Mouse (Mus musculus) kidney, postnatal 25 days (tissue): ENCODE results near the gene 2810004N23Rik.

Experiments
- DNase-seq, 2 experiments: peaks; one replicate each; pipeline ENCODE4 v3.0.0; 2021; ENCODE audit warnings: mixed read lengths in 2 of 2

Gene 2810004N23Rik

GRCm38 (mm10) chr8:124819612-124820115 lies 43.3 kb downstream of the 2810004N23Rik start:
- no peak for DNase-seq

GRCm38 (mm10) chr8:124817361-124817760 lies 45.6 kb downstream of the 2810004N23Rik start:
- DNase-seq: peak; percentile 19 to 55

GRCm38 (mm10) chr8:124816866-124817265 lies 46.1 kb downstream of the 2810004N23Rik start:
- DNase-seq: no peak

GRCm38 (mm10) chr8:124815870-124816269 lies 47.0 kb downstream of the 2810004N23Rik start:
- DNase-seq: no peak

- DNase-seq: no peak
Observed at GRCm38 (mm10) chr8:124813326-124813725, 49.6 kb downstream of the 2810004N23Rik start.

- DNase-seq: peak; percentile 70 to 80
Observed at GRCm38 (mm10) chr8:124810689-124811394, 52.1 kb downstream of the 2810004N23Rik start.

GRCm38 (mm10) chr8:124810056-124810610 lies 52.8 kb downstream of the 2810004N23Rik start:
- peak; percentile 54 to 62 for DNase-seq

GRCm38 (mm10) chr8:124809419-124809818 lies 53.5 kb downstream of the 2810004N23Rik start:
- no peak for DNase-seq

GRCm38 (mm10) chr8:124805990-124806389 lies 56.9 kb downstream of the 2810004N23Rik start:
- no peak for DNase-seq

GRCm38 (mm10) chr8:124803824-124804702 lies 58.9 kb downstream of the 2810004N23Rik start:
- no peak for DNase-seq

- DNase-seq: no peak
Observed at GRCm38 (mm10) chr8:124800542-124800941, 62.4 kb downstream of the 2810004N23Rik start.

GRCm38 (mm10) chr8:124795781-124796488 lies 67.0 kb downstream of the 2810004N23Rik start:
- DNase-seq: no peak

GRCm38 (mm10) chr8:124794486-124794780 lies 68.5 kb downstream of the 2810004N23Rik start:
- peak; percentile 32 to 52 for DNase-seq

GRCm38 (mm10) chr8:124793661-124794485 lies 69.0 kb downstream of the 2810004N23Rik start:
- no peak for DNase-seq

GRCm38 (mm10) chr8:124793172-124793651 lies 69.7 kb downstream of the 2810004N23Rik start:
- peak; percentile 92 to 94 for DNase-seq

GRCm38 (mm10) chr8:124792708-124793107 lies 70.2 kb downstream of the 2810004N23Rik start, which contains the start of gene Trim67:
Trim67 (plus strand) TSS chr8:124793092.
- peak; percentile 32 to 55 for DNase-seq

GRCm38 (mm10) chr8:124792186-124792585 lies 70.7 kb downstream of the 2810004N23Rik start:
- no peak for DNase-seq

- no peak for DNase-seq
Observed at GRCm38 (mm10) chr8:124791751-124792150, 71.2 kb downstream of the 2810004N23Rik start.

GRCm38 (mm10) chr8:124790676-124791075 lies 72.2 kb downstream of the 2810004N23Rik start:
- DNase-seq: no peak
